Mouse (Mus musculus) E14TG2a.4 (cell line): ENCODE data around the gene Atoh1.

Experiments used
- CTCF ChIP-seq: conservative IDR thresholded peaks from 2 replicates; pipeline ENCODE4 v1.5.1; 2014; ENCODE audit warnings: low read length
- NANOG ChIP-seq: IDR thresholded peaks from 2 replicates; pipeline ENCODE4 v1.6.1; 2014; ENCODE audit warnings: borderline replicate concordance, low read length, mixed read lengths
- POU5F1 ChIP-seq: IDR thresholded peaks from 2 replicates; pipeline ENCODE4 v1.6.1; 2014; ENCODE audit warnings: low read length, borderline replicate concordance

- no peak for TF ChIP-seq CTCF
- TF ChIP-seq POU5F1: no peak
- TF ChIP-seq NANOG: no peak; the same call in 1 of the 2 replicates
Measured at GRCm38 (mm10) chr6:64734441-64735320, 5.8 kb downstream of the Atoh1 start.
